Mouse (Mus musculus): Measurements from ENCODE around the gene Olfr1513. TPM values are rescaled to one million over a fixed set of nuclear protein-coding genes. Genes with fewer than 3 reads are reported as not detected.
A peak's percentile ranks its signal among the peaks of the same experiment; 100 is the strongest.
"Not testable (repeated sequence)": the region's sequence is repeated elsewhere in the genome, so short reads cannot be mapped to it uniquely, and the experiment has no call there.

Olfr1513 gene
- total RNA-seq, 1 experiment from 2014 or later = not detected

DNA sequence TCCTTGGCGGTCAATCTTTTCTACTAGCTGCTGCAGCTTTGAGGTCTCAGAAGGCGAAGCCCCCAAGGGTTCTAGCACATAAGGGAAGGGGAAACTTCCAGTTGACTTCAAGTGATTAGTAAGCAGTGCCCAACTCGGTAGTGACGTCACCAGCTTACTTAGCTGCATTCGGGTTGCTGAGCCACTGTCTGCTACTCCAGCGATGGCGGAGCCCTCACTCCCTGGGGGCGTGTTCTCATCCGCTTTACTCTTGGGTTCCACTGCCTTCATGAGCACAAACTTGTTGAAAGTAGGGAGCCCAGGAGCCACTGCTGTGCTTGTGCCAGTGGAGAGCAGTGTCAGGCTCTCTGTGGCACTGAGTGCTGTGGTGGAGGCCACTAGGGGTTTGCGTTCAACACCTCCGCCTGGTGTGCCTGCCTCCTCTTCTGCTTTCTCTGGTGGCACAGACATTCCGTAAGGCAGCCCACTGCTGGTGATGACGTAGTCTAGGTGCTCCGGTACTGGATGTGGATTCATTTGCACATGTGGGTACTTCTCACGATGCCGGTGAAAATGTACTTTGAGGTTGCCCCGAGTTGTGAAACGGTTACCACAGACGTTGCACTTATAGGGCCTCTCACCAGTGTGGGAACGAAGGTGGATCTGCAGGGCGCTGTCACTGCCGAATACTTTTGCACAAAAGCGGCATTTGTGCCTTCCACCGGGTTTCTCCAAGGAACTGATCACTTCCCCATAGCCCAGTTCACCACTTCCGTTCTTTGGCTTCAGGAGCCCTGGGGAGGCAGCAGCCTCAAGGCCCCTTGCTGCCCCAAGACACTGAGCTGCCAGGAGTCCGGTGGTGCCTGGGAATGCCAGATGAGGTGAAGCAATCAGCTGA is 42.0 kb downstream of the Olfr1513 start:
- peak; percentile 8; the same call in 1 of the 2 replicates for ATAC-seq (ENCODE audit: extremely low read depth, insufficient number of reproducible peaks, low FRiP score, poor library complexity, severe bottlenecking)

GRCm38 (mm10) chr14:52310906-52311305 is 45.3 kb downstream of the Olfr1513 start:
- no peak for ATAC-seq (ENCODE audit: extremely low read depth, insufficient number of reproducible peaks, low FRiP score, poor library complexity, severe bottlenecking)

DNA sequence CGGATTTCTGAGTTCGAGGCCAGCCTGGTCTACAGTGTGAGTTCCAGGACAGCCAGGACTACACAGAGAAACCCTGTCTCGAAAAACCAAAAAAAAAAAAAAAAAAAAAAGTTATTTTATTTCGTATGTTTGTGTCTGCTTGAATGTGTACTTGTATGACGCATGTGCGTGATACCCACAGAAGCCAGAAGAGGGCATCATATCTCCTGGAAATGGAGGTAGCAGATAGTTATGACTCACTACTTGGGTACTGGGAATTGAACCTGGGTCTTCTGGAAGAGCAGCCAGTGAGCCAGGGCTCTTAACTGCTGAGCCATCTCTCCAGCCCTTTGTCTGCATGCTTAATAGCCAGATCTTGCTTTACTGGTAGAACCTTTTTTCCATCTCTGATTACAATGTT is 45.9 kb downstream of the Olfr1513 start:
- not testable (repeated sequence) for ATAC-seq (ENCODE audit: extremely low read depth, insufficient number of reproducible peaks, low FRiP score, poor library complexity, severe bottlenecking)

GRCm38 (mm10) chr14:52306100-52306499 is 50.1 kb downstream of the Olfr1513 start:
- no peak for ATAC-seq (ENCODE audit: extremely low read depth, insufficient number of reproducible peaks, low FRiP score, poor library complexity, severe bottlenecking)

GRCm38 (mm10) chr14:52304644-52305271 is 51.5 kb downstream of the Olfr1513 start, which contains the start of gene Mettl3:
Gene Mettl3, minus strand, starts transcription at chr14:52305128.
- peak; percentile 95 for ATAC-seq (ENCODE audit: extremely low read depth, insufficient number of reproducible peaks, low FRiP score, poor library complexity, severe bottlenecking)

- not testable (repeated sequence) for ATAC-seq (ENCODE audit: extremely low read depth, insufficient number of reproducible peaks, low FRiP score, poor library complexity, severe bottlenecking)
Observed at GRCm38 (mm10) chr14:52303517-52303916, 52.7 kb downstream of the Olfr1513 start.

Other genes with a start within 250 kb of the Olfr1513 start
- gene Rpgrip1, start 245.7 kb downstream of the Olfr1513 start, total RNA-seq (2017) = 42.0 and 46.1 TPM in 2 replicates
- gene Supt16, start 159.0 kb downstream of the Olfr1513 start, total RNA-seq (2017) = 97.9 and 102 TPM in 2 replicates
- 155 and 214 TPM in 2 replicates for gene Chd8, start 98.6 kb downstream of the Olfr1513 start, total RNA-seq (2017)
- gene Tox4, start 77.3 kb downstream of the Olfr1513 start, total RNA-seq (2017) = 55.7 and 61.0 TPM in 2 replicates
- 12.2 and 16.8 TPM in 2 replicates for gene Rab2b, start 76.9 kb downstream of the Olfr1513 start, total RNA-seq (2017)
- gene Mettl3, start 51.3 kb downstream of the Olfr1513 start, total RNA-seq (2017) = 88.0 and 97.4 TPM in 2 replicates
- gene Sall2, start 27.6 kb downstream of the Olfr1513 start, total RNA-seq (2017) = 0.35 TPM in 1 of 2 replicates, not detected in the other
- not detected in 2 replicates for gene Olfr1512, start 22.8 kb upstream of the Olfr1513 start, total RNA-seq (2017)
- not detected in 2 replicates for gene Olfr1511, start 41.0 kb upstream of the Olfr1513 start, total RNA-seq (2017)
- gene Olfr1510, start 58.0 kb upstream of the Olfr1513 start, total RNA-seq (2017) = not detected in 2 replicates
- not detected in 2 replicates for gene Olfr1509, start 86.6 kb upstream of the Olfr1513 start, total RNA-seq (2017)
- gene Olfr1508, start 111.1 kb upstream of the Olfr1513 start, total RNA-seq (2017) = 0.12 TPM in 1 of 2 replicates, not detected in the other
- gene Olfr1507, start 139.3 kb upstream of the Olfr1513 start, total RNA-seq (2017) = not detected in 2 replicates